Mouse (Mus musculus) inflammation-experienced regulatory T-cells, adult 16 weeks (primary cell): Measurements from ENCODE around the gene Ptrh2. TPM values are rescaled to one million over a fixed set of nuclear protein-coding genes. Genes with fewer than 3 reads are reported as not detected.

ENCODE experiments used
- polyA plus RNA-seq: library from polyadenylated mRNA; unstranded; fragments of 100-300 nt; shearing (Covaris generic); gene quantifications from one replicate; pipeline ENCODE4 v1.2.1, GENCODE M21; 2017

The Ptrh2 gene
- 12.0 TPM for polyA plus RNA-seq

GRCm38 (mm10) chr11:86683395-86684125 lies at the start of gene Ptrh2, which contains the start of gene Vmp1:
Gene Ptrh2 (plus strand): TSS chr11:86683985.
Gene Vmp1 (minus strand): TSS chr11:86683836.

Other genes starting within 250 kb of the Ptrh2 start
- gene Rnft1, start 199.3 kb upstream of the Ptrh2 start, polyA plus RNA-seq, result 65.4 TPM
- 58.6 TPM for gene Rps6kb1, start 139.2 kb upstream of the Ptrh2 start, polyA plus RNA-seq
- 8.3 TPM for gene Tubd1, start 139.0 kb upstream of the Ptrh2 start, polyA plus RNA-seq
- 224 TPM for gene Vmp1, start 149 bp upstream of the Ptrh2 start, polyA plus RNA-seq
- gene Cltc, start 73.6 kb downstream of the Ptrh2 start, polyA plus RNA-seq, result 204 TPM
- gene Dhx40, start 123.8 kb downstream of the Ptrh2 start, polyA plus RNA-seq, result 43.6 TPM